ENCODE assay signal across 10 mouse cellular contexts in genomic region chr4:124881341-124881908, GRCm38 (mm10). TPM values are rescaled to one million over a fixed set of nuclear protein-coding genes. Genes with fewer than 3 reads are reported as not detected.
DNase-seq lines count a peak whose midpoint lies in the region; ATAC-seq and TF ChIP-seq lines count a peak whose summit lies in the region.
"Had no signal": no experiment of that assay in that cellular context is flagged by ENCODE, and none has a peak within 500 bp of the region (broad histone marks: within the 10 kb centered on the region; RNA-seq: fewer than 3 reads in every experiment).

No protein-coding gene starts in this region.

- TF ChIP-seq POLR2A in brain, embryonic 14.5 days (IDR thresholded peaks at IDR 0.05; ENCODE audit: borderline replicate concordance, extremely low read depth, insufficient read depth, insufficient read length, poor library complexity, severe bottlenecking): peak; percentile 68; the same call in 1 of the 2 replicates

- H3K4me2 ChIP-seq in forebrain, embryonic 15.5 days (replicated peaks): peak overlapping the region; percentile 88
- peak overlapping the region; percentile 58 for H3K4me2 ChIP-seq in midbrain, embryonic 14.5 days (ENCODE audit: low read length)

- peak overlapping the region; percentile 43 for H3K9ac ChIP-seq in forebrain, embryonic 15.5 days (replicated peaks)
- peak overlapping the region; percentile 51 for H3K9ac ChIP-seq in midbrain, embryonic 14.5 days (replicated peaks; ENCODE audit: low read length)

- TF ChIP-seq CTCF in brain, embryonic 14.5 days (IDR thresholded peaks at IDR 0.05; ENCODE audit: borderline replicate concordance, extremely low read depth, insufficient read depth, insufficient read length): no peak

- H3K9me3 ChIP-seq in forebrain, embryonic 15.5 days: no peaks in the 10 kb centered on the region
- H3K9me3 ChIP-seq in midbrain, embryonic 14.5 days (ENCODE audit: control insufficient read depth, low read length): no peaks in the 10 kb centered on the region

- H3K27ac ChIP-seq in forebrain, embryonic 15.5 days (replicated peaks): no peak overlapping the region
- peak overlapping the region; percentile 72 for H3K27ac ChIP-seq in midbrain, embryonic 14.5 days (replicated peaks; ENCODE audit: low read depth, low read length)

- peak; percentile 63 for DNase-seq in cerebellum, adult 11-12 months
- DNase-seq in cerebellum, adult 11 months: no peak
- peak; percentile 96 for DNase-seq in brain, embryonic 14.5 days (ENCODE audit: low read depth)
- peak; percentile 82 to 84 for DNase-seq in layer of hippocampus, postnatal 36 days
- peak; percentile 96 for DNase-seq in midbrain, embryonic 14.5 days
- no peak for DNase-seq in thymus, postnatal 36 days

- peaks cover 43% of the 10 kb centered on the region for H3K27me3 ChIP-seq in forebrain, embryonic 15.5 days
- H3K27me3 ChIP-seq in midbrain, embryonic 14.5 days (ENCODE audit: control insufficient read depth, insufficient read depth, low read length): no peaks in the 10 kb centered on the region

- no peaks in the 10 kb centered on the region for H3K36me3 ChIP-seq in forebrain, embryonic 15.5 days
- H3K36me3 ChIP-seq in midbrain, embryonic 14.5 days (ENCODE audit: control insufficient read depth, insufficient read depth, low read length): no peaks in the 10 kb centered on the region

- peaks cover 18% of the 10 kb centered on the region for H3K4me1 ChIP-seq in forebrain, embryonic 15.5 days
- peaks cover 3% of the 10 kb centered on the region; the same call in 1 of the 2 replicates for H3K4me1 ChIP-seq in midbrain, embryonic 14.5 days (ENCODE audit: control insufficient read depth, insufficient read depth, low read length)

- H3K4me3 ChIP-seq in forebrain, embryonic 15.5 days: peak overlapping the region; percentile 52
- peak overlapping the region; percentile 49 for H3K4me3 ChIP-seq in midbrain, embryonic 14.5 days (replicated peaks; ENCODE audit: low read depth, low read length)

- under 1% methylated on average over 37 of the region's 37 CpGs for WGBS in forebrain, embryonic 15.5 days
- WGBS in midbrain, embryonic 14.5 days: under 1% methylated on average over 37 of the region's 37 CpGs

- ATAC-seq in forebrain, embryonic 15.5 days (replicated peaks): peak; percentile 98
- peak; percentile 96 for ATAC-seq in midbrain, embryonic 14.5 days (ENCODE audit: low FRiP score, low TSS enrichment)
- ATAC-seq in granulocyte monocyte progenitor cell, adult 5-6 weeks (replicated peaks; ENCODE audit: poor library complexity, severe bottlenecking): no peak; the same call in none of the 2 replicates

RNA-seq across cellular contexts. Expression of gene Epha10, which starts 0.7 kb away (rescaled TPM):
- 18.0 and 25.0 TPM in 2 replicates for polyA plus RNA-seq in brain, embryonic 14.5 days (2012; rRNA removed)
- 1.3 and 1.4 TPM in 2 replicates for polyA plus RNA-seq in forebrain, embryonic 15.5 days (2015; fragmentation: Nextera tagmentation; extraction: Ambion mirVana)
- 10 to 100 TPM; 35.0 to 40.9 TPM for total RNA-seq in layer of hippocampus, postnatal 36 days (2021)
- polyA plus RNA-seq in midbrain, embryonic 14.5 days (2014; fragmentation: Nextera tagmentation; extraction: Ambion mirVana): 9.6 and 10.7 TPM in 2 replicates
- total RNA-seq in granulocyte monocyte progenitor cell, adult 5-6 weeks (2014; fragmentation: Nextera tagmentation): not detected in 2 replicates
- not detected in 2 replicates for total RNA-seq in granulocyte monocyte progenitor cell, adult 5-6 weeks (2017)
- total RNA-seq: hematopoietic stem cell, adult 5-6 weeks had no signal
- polyA plus RNA-seq: C2C12 had no signal

RNA-seq across cellular contexts. Expression of gene Maneal, which starts 19.5 kb away (rescaled TPM):
- 48.8 and 50.3 TPM in 2 replicates for polyA plus RNA-seq in brain, embryonic 14.5 days (2012; rRNA removed)
- polyA plus RNA-seq in forebrain, embryonic 15.5 days (2015; fragmentation: Nextera tagmentation; extraction: Ambion mirVana): 9.3 and 10.2 TPM in 2 replicates
- 10 to 100 TPM; 50.6 to 52.1 TPM for total RNA-seq in layer of hippocampus, postnatal 36 days (2021)
- 16.9 and 18.5 TPM in 2 replicates for polyA plus RNA-seq in midbrain, embryonic 14.5 days (2014; fragmentation: Nextera tagmentation; extraction: Ambion mirVana)
- 1.2 TPM in 1 of 2 replicates, not detected in the other for total RNA-seq in granulocyte monocyte progenitor cell, adult 5-6 weeks (2014; fragmentation: Nextera tagmentation)
- not detected in 2 replicates for total RNA-seq in granulocyte monocyte progenitor cell, adult 5-6 weeks (2017)
- total RNA-seq: hematopoietic stem cell, adult 5-6 weeks had no signal

RNA-seq across cellular contexts. Expression of gene 1110065P20Rik, which starts 30.4 kb away (rescaled TPM):
- polyA plus RNA-seq in brain, embryonic 14.5 days (2012; rRNA removed): 71.3 and 98.0 TPM in 2 replicates
- 81.3 and 86.1 TPM in 2 replicates for polyA plus RNA-seq in forebrain, embryonic 15.5 days (2015; fragmentation: Nextera tagmentation; extraction: Ambion mirVana)
- 10 to 100 TPM; 87.1 to 93.6 TPM for total RNA-seq in layer of hippocampus, postnatal 36 days (2021)
- 85.1 and 110 TPM in 2 replicates for polyA plus RNA-seq in midbrain, embryonic 14.5 days (2014; fragmentation: Nextera tagmentation; extraction: Ambion mirVana)
- 15.0 and 19.4 TPM in 2 replicates for total RNA-seq in granulocyte monocyte progenitor cell, adult 5-6 weeks (2014; fragmentation: Nextera tagmentation)
- 3.1 and 6.7 TPM in 2 replicates for total RNA-seq in granulocyte monocyte progenitor cell, adult 5-6 weeks (2017)

RNA-seq across cellular contexts. Expression of gene Yrdc, which starts 30.9 kb away (rescaled TPM):
- polyA plus RNA-seq in brain, embryonic 14.5 days (2012; rRNA removed): 56.4 and 79.6 TPM in 2 replicates
- polyA plus RNA-seq in forebrain, embryonic 15.5 days (2015; fragmentation: Nextera tagmentation; extraction: Ambion mirVana): 51.1 and 59.3 TPM in 2 replicates
- total RNA-seq in layer of hippocampus, postnatal 36 days (2021): 10 to 100 TPM; 32.0 to 33.5 TPM
- polyA plus RNA-seq in midbrain, embryonic 14.5 days (2014; fragmentation: Nextera tagmentation; extraction: Ambion mirVana): 57.3 and 59.1 TPM in 2 replicates
- 38.1 and 65.5 TPM in 2 replicates for total RNA-seq in granulocyte monocyte progenitor cell, adult 5-6 weeks (2014; fragmentation: Nextera tagmentation)
- total RNA-seq in granulocyte monocyte progenitor cell, adult 5-6 weeks (2017): 18.7 and 29.1 TPM in 2 replicates

RNA-seq across cellular contexts. Expression of gene 9930104L06Rik, which starts 55.4 kb away (rescaled TPM):
- 18.3 and 22.3 TPM in 2 replicates for polyA plus RNA-seq in brain, embryonic 14.5 days (2012; rRNA removed)
- polyA plus RNA-seq in forebrain, embryonic 15.5 days (2015; fragmentation: Nextera tagmentation; extraction: Ambion mirVana): 16.2 and 20.0 TPM in 2 replicates
- 10 to 100 TPM; 25.2 to 26.1 TPM for total RNA-seq in layer of hippocampus, postnatal 36 days (2021)
- polyA plus RNA-seq in midbrain, embryonic 14.5 days (2014; fragmentation: Nextera tagmentation; extraction: Ambion mirVana): 4.9 and 5.6 TPM in 2 replicates
- 6.9 and 14.1 TPM in 2 replicates for total RNA-seq in granulocyte monocyte progenitor cell, adult 5-6 weeks (2014; fragmentation: Nextera tagmentation)
- total RNA-seq in granulocyte monocyte progenitor cell, adult 5-6 weeks (2017): 6.3 and 10.5 TPM in 2 replicates

Comparison
In these comparisons a context has a peak if more than half of its experiments do, and no peak if none do; other contexts are left out.
1. DNase-seq: peak in cerebellum, adult 11-12 months (single experiment), brain, embryonic 14.5 days (single experiment), layer of hippocampus, postnatal 36 days (2 of 2) and midbrain, embryonic 14.5 days (single experiment); none in cerebellum, adult 11 months (single experiment) and thymus, postnatal 36 days (0 of 2).